Mouse (Mus musculus): ENCODE results near the gene Spef2.
"Not testable (repeated sequence)": the region's sequence is repeated elsewhere in the genome, so short reads cannot be mapped to it uniquely, and the experiment has no call there.

Spef2 gene

GRCm38 (mm10) chr15:9748359-9749102, at the start of gene Spef2:
Gene Spef2 (minus strand): TSS chr15:9748868.
- DNase-seq = peak; percentile 66

- DNase-seq = no peak
These were observed 45.5 kb upstream of the Spef2 start for GRCm38 (mm10) chr15:9794131-9794530.

- DNase-seq = no peak
These were observed 39.8 kb upstream of the Spef2 start for GRCm38 (mm10) chr15:9788245-9789030.

GRCm38 (mm10) chr15:9774222-9775142, 25.8 kb upstream of the Spef2 start:
- DNase-seq = not testable (repeated sequence)

- no peak for DNase-seq
These were observed 19.7 kb upstream of the Spef2 start for GRCm38 (mm10) chr15:9768184-9768918.

- DNase-seq = no peak
These were observed 18.4 kb upstream of the Spef2 start for GRCm38 (mm10) chr15:9767034-9767433.

- no peak for DNase-seq
These were observed 2.3 kb upstream of the Spef2 start for GRCm38 (mm10) chr15:9750966-9751365.

- no peak for DNase-seq
These were observed 1.1 kb downstream of the Spef2 start for GRCm38 (mm10) chr15:9747410-9748104.

GRCm38 (mm10) chr15:9742172-9742571, 6.5 kb downstream of the Spef2 start:
- no peak for DNase-seq

- DNase-seq = no peak
These were observed 33.9 kb downstream of the Spef2 start for GRCm38 (mm10) chr15:9714574-9715458.

- no peak for DNase-seq
These were observed 35.0 kb downstream of the Spef2 start for GRCm38 (mm10) chr15:9713707-9714106.

GRCm38 (mm10) chr15:9710330-9710729, 38.3 kb downstream of the Spef2 start:
- no peak for DNase-seq

GRCm38 (mm10) chr15:9705830-9706450, 42.7 kb downstream of the Spef2 start:
- no peak for DNase-seq

- DNase-seq = no peak
These were observed 46.8 kb downstream of the Spef2 start for GRCm38 (mm10) chr15:9701845-9702244.

- no peak for DNase-seq
These were observed 56.9 kb downstream of the Spef2 start for GRCm38 (mm10) chr15:9691721-9692120.

GRCm38 (mm10) chr15:9690845-9691244, 57.8 kb downstream of the Spef2 start:
- no peak for DNase-seq

GRCm38 (mm10) chr15:9690436-9690835, 58.2 kb downstream of the Spef2 start:
- no peak for DNase-seq

- no peak for DNase-seq
These were observed 65.2 kb downstream of the Spef2 start for GRCm38 (mm10) chr15:9683485-9683884.

- no peak for DNase-seq
These were observed 71.2 kb downstream of the Spef2 start for GRCm38 (mm10) chr15:9677343-9678036.

- DNase-seq = no peak
These were observed 80.1 kb downstream of the Spef2 start for GRCm38 (mm10) chr15:9668575-9668974.

Measured in lung, postnatal 10 days (tissue).